Mouse (Mus musculus): ENCODE measurements at regions not wholly inside any gene's neighbourhood (a gene's known extent, or its start where the extent isn't known, plus 50 kb on each side); places are given as distances from the start of the nearest gene placed in this dataset.

GRCm38 (mm10) chr11:109032729-109033128 lies 111.4 kb downstream of the E030025P04Rik start:
- TF ChIP-seq ZNF384 (IDR thresholded peaks at IDR 0.05; ENCODE audit: low read depth, low read length) (no peak), CHD2 (IDR thresholded peaks at IDR 0.05; ENCODE audit: low read depth, low read length) (no peak), ZC3H11A (IDR thresholded peaks at IDR 0.05; ENCODE audit: borderline replicate concordance, low read depth, low read length) (no peak)

Measured in ES-E14 (cell line).